Mouse (Mus musculus): Measurements from ENCODE around the gene Slc25a54. TPM values are rescaled to one million over a fixed set of nuclear protein-coding genes. Genes with fewer than 3 reads are reported as not detected.

Slc25a54 gene
- polyA plus RNA-seq, 1 experiment from 2014 or later = not detected

DNA sequence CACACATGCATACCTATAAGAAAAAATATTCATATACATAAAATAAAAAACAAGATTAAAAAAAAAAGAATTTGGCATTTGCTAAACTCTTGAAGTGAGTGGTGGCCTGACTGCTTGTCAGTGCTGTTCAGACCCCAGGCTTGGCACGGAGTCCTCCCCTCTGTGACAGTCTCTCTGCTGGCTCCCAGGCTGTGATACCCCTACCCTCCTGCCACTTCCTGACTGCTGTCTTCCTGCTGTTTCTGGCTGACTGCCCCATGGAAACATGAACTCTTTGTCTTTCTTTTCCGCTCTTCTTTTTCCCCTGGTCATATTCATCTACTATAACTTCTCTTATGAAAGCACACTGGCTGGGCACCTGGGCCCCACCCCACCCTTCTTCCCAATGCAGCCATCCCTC lies 83.8 kb downstream of the Slc25a54 start:
- H3K36me3 ChIP-seq (replicated peaks; ENCODE audit: control insufficient read depth, insufficient read depth, low read depth, low read length) = no peaks in the 10 kb centered on the region
- WGBS = 93% methylated on average over 2 of the region's 2 CpGs
- H3K4me1 ChIP-seq (ENCODE audit: control insufficient read depth, insufficient read depth, low read length) = no peaks in the 10 kb centered on the region
- no peak for ATAC-seq (replicated peaks; ENCODE audit: insufficient number of reproducible peaks, low FRiP score, low TSS enrichment, low read depth)
- no peak overlapping the region for H3K4me2 ChIP-seq (ENCODE audit: low read depth, low read length)
- no peak overlapping the region for H3K9ac ChIP-seq (replicated peaks; ENCODE audit: low read length)
- no peak overlapping the region for H3K27ac ChIP-seq (replicated peaks; ENCODE audit: low read depth, low read length)
- no peaks in the 10 kb centered on the region for H3K9me3 ChIP-seq (replicated peaks; ENCODE audit: control insufficient read depth, low read length)
- H3K4me3 ChIP-seq (ENCODE audit: low read depth, low read length) = no peak overlapping the region
- no peak for DNase-seq (ENCODE audit: low spot score)
- H3K27me3 ChIP-seq (ENCODE audit: control insufficient read depth, insufficient read depth, low read length) = no peaks in the 10 kb centered on the region

DNA sequence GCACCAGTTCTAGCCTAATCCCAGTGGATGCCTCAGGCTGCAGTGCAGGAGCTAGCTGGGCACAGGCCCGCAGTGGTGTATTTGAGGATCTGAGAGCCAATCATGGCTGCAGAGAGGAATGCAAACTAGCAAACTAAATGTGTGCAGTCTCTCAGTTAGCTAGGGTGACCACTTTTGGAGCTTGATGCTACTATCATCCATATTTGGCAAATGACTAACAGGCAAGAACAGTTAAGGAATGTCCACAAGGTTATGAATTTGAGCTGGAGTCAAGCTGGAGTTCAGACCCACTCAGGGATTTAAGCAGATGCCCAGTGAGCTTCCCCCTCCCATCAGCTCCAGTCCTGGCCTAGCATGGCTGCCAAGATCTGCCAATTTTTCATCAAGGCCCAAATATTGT lies 84.4 kb downstream of the Slc25a54 start:
- Histone ChIP-seq H3K36me3 (replicated peaks; ENCODE audit: control insufficient read depth, insufficient read depth, low read depth, low read length) (no peaks in the 10 kb centered on the region), H3K4me1 (ENCODE audit: control insufficient read depth, insufficient read depth, low read length) (no peaks in the 10 kb centered on the region), H3K9me3 (replicated peaks; ENCODE audit: control insufficient read depth, low read length) (no peaks in the 10 kb centered on the region), H3K9ac (replicated peaks; ENCODE audit: low read length) (no peak overlapping the region), H3K27me3 (ENCODE audit: control insufficient read depth, insufficient read depth, low read length) (no peaks in the 10 kb centered on the region), H3K4me2 (ENCODE audit: low read depth, low read length) (no peak overlapping the region), H3K27ac (replicated peaks; ENCODE audit: low read depth, low read length) (no peak overlapping the region), H3K4me3 (ENCODE audit: low read depth, low read length) (no peak overlapping the region)
- DNase-seq (ENCODE audit: low spot score) (no peak), ATAC-seq (replicated peaks; ENCODE audit: insufficient number of reproducible peaks, low FRiP score, low TSS enrichment, low read depth) (no peak)
- 100% methylated on average over 1 of the region's 1 CpGs for WGBS

DNA sequence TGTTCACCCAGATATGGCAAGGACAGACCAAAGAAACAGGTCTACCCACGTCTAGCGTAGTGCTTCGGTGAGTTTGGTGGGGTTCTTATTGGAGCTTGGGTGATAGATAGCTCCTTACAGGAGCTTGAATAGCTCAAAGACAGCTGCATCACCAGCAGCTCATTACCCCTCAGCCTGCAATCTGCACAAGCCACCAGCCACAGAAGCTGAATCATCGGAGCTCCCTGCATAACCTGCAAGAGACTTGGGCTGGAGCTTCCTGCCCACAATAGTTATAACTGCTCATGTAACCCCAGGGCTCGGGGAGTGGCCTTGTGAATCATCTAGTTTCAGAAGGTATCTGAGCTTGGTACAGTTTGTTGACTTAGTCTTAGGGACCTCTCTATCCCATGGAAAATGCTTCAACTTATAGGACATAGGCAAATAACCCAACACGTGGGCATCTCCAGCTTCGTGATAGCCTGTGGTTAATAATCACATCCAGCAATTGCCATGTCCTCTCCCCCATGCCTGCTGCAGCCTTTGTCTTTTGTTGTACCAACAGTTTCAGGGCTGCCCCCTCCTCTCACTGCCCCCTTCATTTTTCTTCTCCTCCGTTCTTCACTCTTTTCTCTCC lies 85.1 kb downstream of the Slc25a54 start:
- Histone ChIP-seq H3K9ac (replicated peaks; ENCODE audit: low read length) (no peak overlapping the region), H3K27ac (replicated peaks; ENCODE audit: low read depth, low read length) (no peak overlapping the region), H3K9me3 (replicated peaks; ENCODE audit: control insufficient read depth, low read length) (no peaks in the 10 kb centered on the region), H3K4me2 (ENCODE audit: low read depth, low read length) (no peak overlapping the region), H3K27me3 (ENCODE audit: control insufficient read depth, insufficient read depth, low read length) (no peaks in the 10 kb centered on the region), H3K36me3 (replicated peaks; ENCODE audit: control insufficient read depth, insufficient read depth, low read depth, low read length) (no peaks in the 10 kb centered on the region), H3K4me3 (ENCODE audit: low read depth, low read length) (no peak overlapping the region), H3K4me1 (ENCODE audit: control insufficient read depth, insufficient read depth, low read length) (no peaks in the 10 kb centered on the region)
- no peak for ATAC-seq (replicated peaks; ENCODE audit: insufficient number of reproducible peaks, low FRiP score, low TSS enrichment, low read depth)
- DNase-seq (ENCODE audit: low spot score) = no peak
- WGBS = 92% methylated on average over 8 of the region's 8 CpGs

Small RNA genes within 50 kb of the gene (microRNA-seq; reads per million reads assigned to microRNA genes)
- not detected for gene Gm44384 (ENCODE audit: borderline number of aligned reads)

Other genes with a start within 250 kb of the Slc25a54 start
- gene Stxbp3, start 239.9 kb upstream of the Slc25a54 start, polyA plus RNA-seq (2014; fragmentation: Nextera tagmentation; extraction: Ambion mirVana) = 28.2 and 29.2 TPM in 2 replicates
- not detected in 2 replicates for gene Fndc7, start 190.5 kb upstream of the Slc25a54 start, polyA plus RNA-seq (2014; fragmentation: Nextera tagmentation; extraction: Ambion mirVana)
- 69.1 and 71.3 TPM in 2 replicates for gene Prpf38b, start 168.7 kb upstream of the Slc25a54 start, polyA plus RNA-seq (2014; fragmentation: Nextera tagmentation; extraction: Ambion mirVana)
- 0.63 and 1.1 TPM in 2 replicates for gene Henmt1, start 140.6 kb upstream of the Slc25a54 start, polyA plus RNA-seq (2014; fragmentation: Nextera tagmentation; extraction: Ambion mirVana)
- not detected in 2 replicates for gene Gm9857, start 140.0 kb upstream of the Slc25a54 start, polyA plus RNA-seq (2014; fragmentation: Nextera tagmentation; extraction: Ambion mirVana)
- 9.9 and 12.2 TPM in 2 replicates for gene Fam102b, start 52.9 kb upstream of the Slc25a54 start, polyA plus RNA-seq (2014; fragmentation: Nextera tagmentation; extraction: Ambion mirVana)
- gene Slc25a24, start 42.7 kb downstream of the Slc25a54 start, polyA plus RNA-seq (2014; fragmentation: Nextera tagmentation; extraction: Ambion mirVana) = 51.9 and 52.6 TPM in 2 replicates

Data from embryonic facial prominence, embryonic 11.5 days (tissue).